Mouse (Mus musculus): ENCODE measurements around the gene Poglut1. TPM values are rescaled to one million over a fixed set of nuclear protein-coding genes. Genes with fewer than 3 reads are reported as not detected.
"Not testable (repeated sequence)": the region's sequence is repeated elsewhere in the genome, so short reads cannot be mapped to it uniquely, and the experiment has no call there.

The Poglut1 gene
- polyA plus RNA-seq, 1 experiment from 2014 or later = 80.8 TPM

DNA sequence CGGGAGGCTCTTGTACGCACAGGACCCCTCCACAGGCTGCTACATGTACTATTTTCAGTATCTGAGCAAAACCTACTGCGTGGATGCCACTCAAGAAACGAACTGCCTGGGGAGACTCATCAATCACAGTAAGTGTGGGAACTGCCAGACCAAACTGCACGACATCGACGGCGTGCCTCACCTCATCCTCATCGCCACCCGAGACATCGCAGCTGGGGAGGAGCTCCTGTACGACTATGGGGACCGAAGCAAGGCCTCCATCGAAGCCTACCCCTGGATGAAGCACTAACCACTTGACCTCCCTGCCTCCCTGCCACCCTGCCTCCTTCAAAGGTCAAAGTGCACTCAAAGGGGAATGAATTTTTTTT lies 72.8 kb downstream of the Poglut1 start:
- not testable (repeated sequence) for DNase-seq (ENCODE audit: low spot score); H3K4me1 ChIP-seq (ENCODE audit: control insufficient read depth, insufficient read depth, low read length); H3K9me3 ChIP-seq (replicated peaks; ENCODE audit: control insufficient read depth, low read length); H3K4me3 ChIP-seq (ENCODE audit: low read depth, low read length); H3K36me3 ChIP-seq (replicated peaks; ENCODE audit: control insufficient read depth, insufficient read depth, low read depth, low read length); H3K27ac ChIP-seq (replicated peaks; ENCODE audit: low read depth, low read length); ATAC-seq (replicated peaks; ENCODE audit: insufficient number of reproducible peaks, low FRiP score, low TSS enrichment, low read depth); H3K27me3 ChIP-seq (ENCODE audit: control insufficient read depth, insufficient read depth, low read length)
- Histone ChIP-seq H3K4me2 (ENCODE audit: low read depth, low read length) (peak overlapping the region; percentile 57), H3K9ac (replicated peaks; ENCODE audit: low read length) (peak overlapping the region; percentile 37)
- WGBS = 55% methylated on average over 14 of the region's 14 CpGs

DNA sequence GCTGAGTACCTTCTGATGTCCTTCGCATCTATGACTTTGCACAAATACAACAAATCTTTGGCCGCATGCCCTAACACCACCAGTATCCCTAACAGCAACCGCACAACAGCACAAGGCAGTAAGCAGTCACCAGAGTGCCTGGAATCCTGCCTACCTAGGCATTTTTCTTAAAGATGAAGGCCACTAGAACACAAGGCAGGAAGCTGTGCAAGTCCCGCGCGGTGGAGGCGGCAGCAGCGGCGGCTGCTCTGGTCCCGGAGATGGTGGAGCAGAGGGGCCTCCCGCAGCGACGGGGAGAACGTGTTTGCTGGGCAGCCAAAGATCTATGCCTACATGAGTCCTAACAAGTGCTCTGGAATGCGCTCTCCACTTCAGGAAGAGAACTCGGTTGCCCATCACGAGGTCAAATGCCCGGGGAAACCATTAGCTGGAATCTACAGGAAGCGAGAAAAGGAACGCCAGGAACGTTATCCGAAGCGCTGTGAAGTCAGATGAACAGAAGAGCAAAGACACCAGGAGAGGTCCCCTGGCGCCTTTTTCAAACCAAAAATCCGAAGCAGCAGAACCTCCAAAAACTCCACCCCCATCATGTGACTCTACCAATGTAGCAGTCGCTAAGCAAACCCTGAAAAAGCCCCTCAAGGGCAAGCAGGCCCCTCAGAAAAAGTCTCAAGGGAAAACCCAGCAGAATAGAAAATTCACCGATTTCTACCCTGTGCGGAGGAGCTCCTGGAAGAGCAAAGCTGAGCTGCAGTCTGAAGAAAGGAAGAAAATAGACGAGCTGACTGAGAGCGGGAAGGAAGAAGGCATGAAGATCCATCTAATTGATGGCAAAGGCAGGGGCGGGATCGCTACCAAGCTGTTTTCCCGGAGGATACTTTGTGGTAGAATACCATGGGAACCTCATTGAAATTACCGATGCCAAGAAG lies 73.5 kb downstream of the Poglut1 start:
- H3K9me3 ChIP-seq (replicated peaks; ENCODE audit: control insufficient read depth, low read length) = no peaks in the 10 kb centered on the region
- no peaks in the 10 kb centered on the region for H3K36me3 ChIP-seq (replicated peaks; ENCODE audit: control insufficient read depth, insufficient read depth, low read depth, low read length)
- peak overlapping the region; percentile 41 for H3K9ac ChIP-seq (replicated peaks; ENCODE audit: low read length)
- H3K4me1 ChIP-seq (ENCODE audit: control insufficient read depth, insufficient read depth, low read length) = no peaks in the 10 kb centered on the region
- no peak overlapping the region for H3K27ac ChIP-seq (replicated peaks; ENCODE audit: low read depth, low read length)
- WGBS = 9% methylated on average over 34 of the region's 34 CpGs
- H3K4me3 ChIP-seq (ENCODE audit: low read depth, low read length) = peak overlapping the region; percentile 19
- ATAC-seq (replicated peaks; ENCODE audit: insufficient number of reproducible peaks, low FRiP score, low TSS enrichment, low read depth) (no peak), DNase-seq (ENCODE audit: low spot score) (peak; percentile 51)
- peak overlapping the region; percentile 57 for H3K4me2 ChIP-seq (ENCODE audit: low read depth, low read length)
- no peaks in the 10 kb centered on the region for H3K27me3 ChIP-seq (ENCODE audit: control insufficient read depth, insufficient read depth, low read length)

- Histone ChIP-seq H3K4me1 (ENCODE audit: control insufficient read depth, insufficient read depth, low read length) (no peaks in the 10 kb centered on the region), H3K4me3 (ENCODE audit: low read depth, low read length) (no peak overlapping the region), H3K27ac (replicated peaks; ENCODE audit: low read depth, low read length) (no peak overlapping the region), H3K36me3 (replicated peaks; ENCODE audit: control insufficient read depth, insufficient read depth, low read depth, low read length) (no peaks in the 10 kb centered on the region), H3K9ac (replicated peaks; ENCODE audit: low read length) (no peak overlapping the region), H3K9me3 (replicated peaks; ENCODE audit: control insufficient read depth, low read length) (no peaks in the 10 kb centered on the region), H3K27me3 (ENCODE audit: control insufficient read depth, insufficient read depth, low read length) (no peaks in the 10 kb centered on the region), H3K4me2 (ENCODE audit: low read depth, low read length) (peak overlapping the region; percentile 57)
- ATAC-seq (replicated peaks; ENCODE audit: insufficient number of reproducible peaks, low FRiP score, low TSS enrichment, low read depth) = no peak
- 57% methylated on average over 4 of the region's 4 CpGs for WGBS
- peak; percentile 18 for DNase-seq (ENCODE audit: low spot score)
These were observed 74.3 kb downstream of the Poglut1 start for GRCm38 (mm10) chr16:38475681-38476311.

Other genes starting within 250 kb of the Poglut1 start
- 0.13 and 0.14 TPM in 2 replicates for gene Maats1, start 208.1 kb downstream of the Poglut1 start, polyA plus RNA-seq (2014; fragmentation: Nextera tagmentation; extraction: Ambion mirVana)
- gene Cox17, start 203.3 kb downstream of the Poglut1 start, polyA plus RNA-seq (2014; fragmentation: Nextera tagmentation; extraction: Ambion mirVana) = 107 and 108 TPM in 2 replicates
- gene Gm21987, start 203.2 kb downstream of the Poglut1 start, polyA plus RNA-seq (2014; fragmentation: Nextera tagmentation; extraction: Ambion mirVana) = 0.69 TPM in 1 of 2 replicates, not detected in the other
- 1.4 and 1.5 TPM in 2 replicates for gene Popdc2, start 188.0 kb downstream of the Poglut1 start, polyA plus RNA-seq (2014; fragmentation: Nextera tagmentation; extraction: Ambion mirVana)
- not detected in 2 replicates for gene Pla1a, start 117.1 kb downstream of the Poglut1 start, polyA plus RNA-seq (2014; fragmentation: Nextera tagmentation; extraction: Ambion mirVana)
- 124 and 139 TPM in 2 replicates for gene Adprh, start 97.6 kb downstream of the Poglut1 start, polyA plus RNA-seq (2014; fragmentation: Nextera tagmentation; extraction: Ambion mirVana)
- 0.21 and 0.52 TPM in 2 replicates for gene Cd80, start 94.7 kb downstream of the Poglut1 start, polyA plus RNA-seq (2014; fragmentation: Nextera tagmentation; extraction: Ambion mirVana)
- 21.5 and 23.6 TPM in 2 replicates for gene Timmdc1, start 27.6 kb downstream of the Poglut1 start, polyA plus RNA-seq (2014; fragmentation: Nextera tagmentation; extraction: Ambion mirVana)
- 107 and 116 TPM in 2 replicates for gene Tmem39a, start 8.4 kb upstream of the Poglut1 start, polyA plus RNA-seq (2014; fragmentation: Nextera tagmentation; extraction: Ambion mirVana)
- gene Arhgap31, start 163.0 kb upstream of the Poglut1 start, polyA plus RNA-seq (2014; fragmentation: Nextera tagmentation; extraction: Ambion mirVana) = 8.0 and 9.4 TPM in 2 replicates
- gene B4galt4, start 192.0 kb upstream of the Poglut1 start, polyA plus RNA-seq (2014; fragmentation: Nextera tagmentation; extraction: Ambion mirVana) = 39.3 and 39.6 TPM in 2 replicates

All from embryonic facial prominence, embryonic 11.5 days (tissue).